Mouse (Mus musculus): ENCODE results near the gene Gcsh.

GRCm38 (mm10) chr8:116943555-116944384 lies 49.6 kb downstream of the Gcsh start:
- TF ChIP-seq POLR2A (IDR thresholded peaks at IDR 0.05; ENCODE audit: insufficient read length, low read depth) (no peak), USF1 (IDR thresholded peaks at IDR 0.05; ENCODE audit: low read depth) (no peak)

Data from myocyte (in vitro differentiated cells).